Mouse (Mus musculus): ENCODE data around the gene Klhdc4. TPM values are rescaled to one million over a fixed set of nuclear protein-coding genes. Genes with fewer than 3 reads are reported as not detected.

The Klhdc4 gene
- polyA plus RNA-seq, 1 experiment from 2014 or later: 38.8 TPM

DNA sequence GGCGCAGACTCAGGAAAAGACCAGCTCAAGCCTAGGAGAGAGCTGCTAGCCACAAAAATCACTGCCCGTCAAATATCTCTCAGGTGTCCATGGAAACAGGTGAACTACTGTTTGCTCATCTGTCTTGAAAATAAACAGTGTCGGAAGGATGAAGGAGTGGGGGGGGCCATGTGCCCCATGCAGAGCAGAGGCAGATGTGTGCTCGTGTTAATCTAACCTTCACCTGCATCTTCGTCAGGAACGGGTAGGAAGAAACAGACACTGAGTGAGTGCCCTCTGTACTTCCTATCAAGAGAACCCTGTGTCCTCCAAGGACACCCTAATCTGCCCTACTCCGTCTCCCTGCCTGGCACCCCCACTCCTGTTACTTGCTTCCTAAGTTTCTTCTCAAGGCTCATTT, 22.3 kb upstream of the Klhdc4 start:
- peak; percentile 12; the same call in 1 of the 2 replicates for ATAC-seq

GRCm38 (mm10) chr8:121850821-121851470, 21.6 kb upstream of the Klhdc4 start:
- H3K9ac ChIP-seq (ENCODE audit: low read depth, low read length): peak overlapping the region; percentile 75
- H3K9me3 ChIP-seq (ENCODE audit: control insufficient read depth, low read length): no peaks in the 10 kb centered on the region
- H3K4me1 ChIP-seq (ENCODE audit: control insufficient read depth, insufficient read depth, low read length): peaks cover 18% of the 10 kb centered on the region
- H3K27ac ChIP-seq (ENCODE audit: low read length): no peak overlapping the region
- ATAC-seq: peak; percentile 86
- no peaks in the 10 kb centered on the region for H3K27me3 ChIP-seq (replicated peaks; ENCODE audit: control insufficient read depth, insufficient read depth, low read length)
- H3K4me3 ChIP-seq (ENCODE audit: low read length): peak overlapping the region; percentile 27
- H3K36me3 ChIP-seq (ENCODE audit: control insufficient read depth, insufficient read depth, low read length): no peaks in the 10 kb centered on the region
- WGBS: 4% methylated on average over 24 of the region's 24 CpGs
- peak overlapping the region; percentile 68 for H3K4me2 ChIP-seq (ENCODE audit: low read depth, low read length)

More for the DNA sequence above, 22.3 kb upstream of the Klhdc4 start:
- Histone ChIP-seq H3K4me2 (ENCODE audit: low read depth, low read length) (0 out of 2 replicates have a peak overlapping the region, but pooled peaks have one; percentile 68), H3K9ac (ENCODE audit: low read depth, low read length) (peak overlapping the region; percentile 75; the same call in 1 of the 2 replicates), H3K27me3 (replicated peaks; ENCODE audit: control insufficient read depth, insufficient read depth, low read length) (no peaks in the 10 kb centered on the region), H3K36me3 (ENCODE audit: control insufficient read depth, insufficient read depth, low read length) (no peaks in the 10 kb centered on the region), H3K4me3 (ENCODE audit: low read length) (no peak overlapping the region), H3K9me3 (ENCODE audit: control insufficient read depth, low read length) (no peaks in the 10 kb centered on the region), H3K4me1 (ENCODE audit: control insufficient read depth, insufficient read depth, low read length) (peaks cover 18% of the 10 kb centered on the region), H3K27ac (ENCODE audit: low read length) (no peak overlapping the region)
- WGBS: 36% methylated on average over 7 of the region's 7 CpGs

GRCm38 (mm10) chr8:121850436-121850820, 21.1 kb upstream of the Klhdc4 start:
- Histone ChIP-seq H3K36me3 (ENCODE audit: control insufficient read depth, insufficient read depth, low read length) (no peaks in the 10 kb centered on the region), H3K4me1 (ENCODE audit: control insufficient read depth, insufficient read depth, low read length) (peaks cover 18% of the 10 kb centered on the region), H3K9ac (ENCODE audit: low read depth, low read length) (peak overlapping the region; percentile 75), H3K9me3 (ENCODE audit: control insufficient read depth, low read length) (no peaks in the 10 kb centered on the region), H3K4me3 (ENCODE audit: low read length) (peak overlapping the region; percentile 27), H3K27ac (ENCODE audit: low read length) (no peak overlapping the region), H3K4me2 (ENCODE audit: low read depth, low read length) (peak overlapping the region; percentile 68), H3K27me3 (replicated peaks; ENCODE audit: control insufficient read depth, insufficient read depth, low read length) (no peaks in the 10 kb centered on the region)
- 45% methylated on average over 12 of the region's 12 CpGs for WGBS
- no peak for ATAC-seq

- 15% methylated on average over 6 of the region's 6 CpGs for WGBS
- H3K9me3 ChIP-seq (ENCODE audit: control insufficient read depth, low read length): no peaks in the 10 kb centered on the region
- H3K9ac ChIP-seq (ENCODE audit: low read depth, low read length): no peak overlapping the region
- no peak overlapping the region for H3K27ac ChIP-seq (ENCODE audit: low read length)
- H3K4me1 ChIP-seq (ENCODE audit: control insufficient read depth, insufficient read depth, low read length): peaks cover 18% of the 10 kb centered on the region
- H3K4me2 ChIP-seq (ENCODE audit: low read depth, low read length): no peak overlapping the region
- no peaks in the 10 kb centered on the region for H3K27me3 ChIP-seq (replicated peaks; ENCODE audit: control insufficient read depth, insufficient read depth, low read length)
- peak; percentile 19; the same call in 1 of the 2 replicates for ATAC-seq
- H3K36me3 ChIP-seq (ENCODE audit: control insufficient read depth, insufficient read depth, low read length): no peaks in the 10 kb centered on the region
- H3K4me3 ChIP-seq (ENCODE audit: low read length): no peak overlapping the region
Observed at GRCm38 (mm10) chr8:121850018-121850417, 20.6 kb upstream of the Klhdc4 start.

GRCm38 (mm10) chr8:121849303-121849702, 19.9 kb upstream of the Klhdc4 start:
- ATAC-seq: no peak
- H3K4me2 ChIP-seq (ENCODE audit: low read depth, low read length): no peak overlapping the region
- WGBS: 75% methylated on average over 9 of the region's 9 CpGs
- H3K9ac ChIP-seq (ENCODE audit: low read depth, low read length): no peak overlapping the region
- H3K4me1 ChIP-seq (ENCODE audit: control insufficient read depth, insufficient read depth, low read length): peaks cover 18% of the 10 kb centered on the region
- no peak overlapping the region for H3K27ac ChIP-seq (ENCODE audit: low read length)
- no peaks in the 10 kb centered on the region for H3K27me3 ChIP-seq (replicated peaks; ENCODE audit: control insufficient read depth, insufficient read depth, low read length)
- no peaks in the 10 kb centered on the region for H3K9me3 ChIP-seq (ENCODE audit: control insufficient read depth, low read length)
- H3K36me3 ChIP-seq (ENCODE audit: control insufficient read depth, insufficient read depth, low read length): no peaks in the 10 kb centered on the region
- no peak overlapping the region for H3K4me3 ChIP-seq (ENCODE audit: low read length)

DNA sequence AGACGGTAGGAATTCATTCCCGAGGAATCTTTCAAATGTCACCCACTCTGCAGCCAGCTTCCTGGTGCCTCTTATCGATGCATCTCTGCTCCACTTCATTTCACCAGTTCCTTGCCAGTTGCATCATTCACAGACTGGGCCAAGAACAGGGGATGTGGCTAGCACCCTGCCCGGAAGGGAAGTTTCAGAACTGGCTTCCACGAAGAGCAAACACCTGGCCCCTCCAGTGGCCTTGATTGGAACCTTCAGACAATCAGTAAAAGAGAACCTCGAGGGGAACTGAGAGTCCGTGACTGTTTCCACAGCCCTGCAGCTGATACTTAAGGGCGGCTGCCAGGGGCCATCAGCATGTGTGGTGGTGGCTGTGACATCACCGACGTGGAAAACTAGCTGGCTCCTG, 19.1 kb upstream of the Klhdc4 start:
- H3K4me2 ChIP-seq (ENCODE audit: low read depth, low read length): no peak overlapping the region
- no peak for ATAC-seq
- no peak overlapping the region for H3K9ac ChIP-seq (ENCODE audit: low read depth, low read length)
- H3K27me3 ChIP-seq (replicated peaks; ENCODE audit: control insufficient read depth, insufficient read depth, low read length): no peaks in the 10 kb centered on the region
- no peaks in the 10 kb centered on the region for H3K9me3 ChIP-seq (ENCODE audit: control insufficient read depth, low read length)
- WGBS: 57% methylated on average over 10 of the region's 10 CpGs
- H3K27ac ChIP-seq (ENCODE audit: low read length): no peak overlapping the region
- H3K4me1 ChIP-seq (ENCODE audit: control insufficient read depth, insufficient read depth, low read length): peaks cover 18% of the 10 kb centered on the region
- H3K4me3 ChIP-seq (ENCODE audit: low read length): no peak overlapping the region
- no peaks in the 10 kb centered on the region for H3K36me3 ChIP-seq (ENCODE audit: control insufficient read depth, insufficient read depth, low read length)

DNA sequence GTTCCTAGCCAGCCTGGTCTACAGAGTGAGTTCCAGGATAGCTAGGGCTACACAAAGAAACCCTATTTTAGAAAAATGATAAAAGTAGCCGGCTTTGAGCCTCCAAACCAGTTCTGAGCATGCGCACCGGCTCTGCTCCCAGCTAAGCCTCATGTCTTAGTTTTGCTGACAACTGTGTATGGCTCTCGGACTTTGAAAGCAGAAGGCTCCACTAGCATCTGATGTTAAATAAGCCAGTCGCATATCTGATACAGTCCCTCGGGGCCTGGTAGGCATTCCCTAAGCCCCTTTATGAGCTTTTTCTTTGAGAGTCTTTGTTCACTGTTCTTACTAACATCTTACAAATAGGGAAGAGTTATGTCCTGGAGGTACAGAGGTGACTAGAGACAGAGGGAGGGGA, 18.6 kb upstream of the Klhdc4 start:
- ATAC-seq: no peak
- H3K4me2 ChIP-seq (ENCODE audit: low read depth, low read length): no peak overlapping the region
- 68% methylated on average over 6 of the region's 6 CpGs for WGBS

DNA sequence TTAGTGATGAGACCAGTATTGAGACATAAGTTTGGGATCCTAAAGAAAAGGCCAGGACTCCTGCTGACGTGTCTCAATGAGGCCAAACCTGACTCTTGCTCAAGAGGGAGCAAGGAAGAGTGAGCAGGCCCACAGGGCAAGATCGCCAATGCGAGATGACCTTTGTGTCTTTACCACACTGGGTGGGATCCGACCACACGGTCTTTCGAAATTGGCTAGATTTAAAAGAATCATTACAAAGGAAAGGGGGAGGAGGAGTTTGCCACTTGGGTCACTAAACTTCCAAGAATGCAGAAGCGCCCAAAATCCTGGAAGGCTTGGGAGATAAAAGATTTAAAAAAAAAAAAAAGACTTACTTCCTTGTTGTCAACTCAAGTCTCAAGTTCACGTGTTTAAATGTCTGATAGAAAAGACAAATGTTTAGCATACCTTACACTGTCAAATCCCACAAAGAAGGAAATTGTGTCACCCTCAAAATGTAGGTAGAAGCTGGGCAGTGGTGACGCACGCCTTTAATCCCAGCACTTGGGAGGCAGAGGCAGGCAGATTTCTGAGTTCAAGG, 18.0 kb upstream of the Klhdc4 start:
- no peak overlapping the region for H3K4me3 ChIP-seq (ENCODE audit: low read length)
- 66% methylated on average over 10 of the region's 10 CpGs for WGBS
- peaks cover 18% of the 10 kb centered on the region for H3K4me1 ChIP-seq (ENCODE audit: control insufficient read depth, insufficient read depth, low read length)
- no peaks in the 10 kb centered on the region for H3K27me3 ChIP-seq (replicated peaks; ENCODE audit: control insufficient read depth, insufficient read depth, low read length)
- H3K36me3 ChIP-seq (ENCODE audit: control insufficient read depth, insufficient read depth, low read length): no peaks in the 10 kb centered on the region
- H3K27ac ChIP-seq (ENCODE audit: low read length): no peak overlapping the region
- H3K4me2 ChIP-seq (ENCODE audit: low read depth, low read length): no peak overlapping the region
- no peaks in the 10 kb centered on the region for H3K9me3 ChIP-seq (ENCODE audit: control insufficient read depth, low read length)
- H3K9ac ChIP-seq (ENCODE audit: low read depth, low read length): no peak overlapping the region
- ATAC-seq: no peak

More for the DNA sequence above, 18.6 kb upstream of the Klhdc4 start:
- Histone ChIP-seq H3K4me1 (ENCODE audit: control insufficient read depth, insufficient read depth, low read length) (peaks cover 18% of the 10 kb centered on the region), H3K4me3 (ENCODE audit: low read length) (no peak overlapping the region), H3K9me3 (ENCODE audit: control insufficient read depth, low read length) (no peaks in the 10 kb centered on the region), H3K36me3 (ENCODE audit: control insufficient read depth, insufficient read depth, low read length) (no peaks in the 10 kb centered on the region), H3K9ac (ENCODE audit: low read depth, low read length) (no peak overlapping the region), H3K27ac (ENCODE audit: low read length) (no peak overlapping the region), H3K27me3 (replicated peaks; ENCODE audit: control insufficient read depth, insufficient read depth, low read length) (no peaks in the 10 kb centered on the region)

GRCm38 (mm10) chr8:121846815-121847214, 17.4 kb upstream of the Klhdc4 start:
- Histone ChIP-seq H3K27ac (ENCODE audit: low read length) (no peak overlapping the region), H3K27me3 (replicated peaks; ENCODE audit: control insufficient read depth, insufficient read depth, low read length) (no peaks in the 10 kb centered on the region), H3K4me3 (ENCODE audit: low read length) (no peak overlapping the region), H3K9ac (ENCODE audit: low read depth, low read length) (no peak overlapping the region), H3K4me1 (ENCODE audit: control insufficient read depth, insufficient read depth, low read length) (peaks cover 15% of the 10 kb centered on the region), H3K9me3 (ENCODE audit: control insufficient read depth, low read length) (no peaks in the 10 kb centered on the region), H3K4me2 (ENCODE audit: low read depth, low read length) (no peak overlapping the region), H3K36me3 (ENCODE audit: control insufficient read depth, insufficient read depth, low read length) (no peaks in the 10 kb centered on the region)
- ATAC-seq: no peak

All from intestine, embryonic 16.5 days (tissue).